9 mouse cellular contexts compared by ENCODE assay signal in genomic region chr6:129517752-129518408, GRCm38 (mm10). TPM values are rescaled to one million over a fixed set of nuclear protein-coding genes. Genes with fewer than 3 reads are reported as not detected.
DNase-seq lines count a peak whose midpoint lies in the region; ATAC-seq lines count a peak whose summit lies in the region.
"Had no signal": no experiment of that assay in that cellular context is flagged by ENCODE, and none has a peak within 500 bp of the region (broad histone marks: within the 10 kb centered on the region; RNA-seq: fewer than 3 reads in every experiment).

No protein-coding gene starts in this region.

- H3K9ac ChIP-seq in forebrain, embryonic 11.5 days (ENCODE audit: low read length), result no peak overlapping the region
- H3K9ac ChIP-seq in hindbrain, embryonic 14.5 days, result no peak overlapping the region
- no peak overlapping the region for H3K9ac ChIP-seq in liver, embryonic 13.5 days
- no peak overlapping the region for H3K9ac ChIP-seq in neural tube, embryonic 15.5 days (replicated peaks)

- no peak overlapping the region for H3K27ac ChIP-seq in forebrain, embryonic 11.5 days (ENCODE audit: low read depth, low read length)
- H3K27ac ChIP-seq in forebrain, embryonic 10.5 days, result no peak overlapping the region
- no peak overlapping the region for H3K27ac ChIP-seq in hindbrain, embryonic 14.5 days
- H3K27ac ChIP-seq in liver, embryonic 13.5 days, result no peak overlapping the region
- H3K27ac ChIP-seq in neural tube, embryonic 15.5 days (replicated peaks), result no peak overlapping the region

- no peaks in the 10 kb centered on the region for H3K27me3 ChIP-seq in forebrain, embryonic 11.5 days (ENCODE audit: control insufficient read depth, insufficient read depth, low read length)
- H3K27me3 ChIP-seq in forebrain, embryonic 10.5 days (ENCODE audit: poor library complexity, severe bottlenecking), result no peaks in the 10 kb centered on the region
- H3K27me3 ChIP-seq in hindbrain, embryonic 14.5 days (ENCODE audit: control insufficient read depth, insufficient read depth, low read length), result no peaks in the 10 kb centered on the region
- H3K27me3 ChIP-seq in liver, embryonic 13.5 days, result no peaks in the 10 kb centered on the region
- no peaks in the 10 kb centered on the region for H3K27me3 ChIP-seq in neural tube, embryonic 15.5 days (replicated peaks)

- no peak overlapping the region for H3K4me2 ChIP-seq in forebrain, embryonic 11.5 days (ENCODE audit: low read depth, low read length, severe bottlenecking)
- H3K4me2 ChIP-seq in hindbrain, embryonic 14.5 days (replicated peaks), result no peak overlapping the region
- H3K4me2 ChIP-seq in liver, embryonic 13.5 days, result no peak overlapping the region
- H3K4me2 ChIP-seq in neural tube, embryonic 15.5 days, result no peak overlapping the region

- H3K4me1 ChIP-seq in forebrain, embryonic 11.5 days (replicated peaks; ENCODE audit: control insufficient read depth, insufficient read depth, low read length), result no peaks in the 10 kb centered on the region
- H3K4me1 ChIP-seq in forebrain, embryonic 10.5 days, result peaks cover 7% of the 10 kb centered on the region
- no peaks in the 10 kb centered on the region for H3K4me1 ChIP-seq in hindbrain, embryonic 14.5 days (replicated peaks; ENCODE audit: control insufficient read depth, insufficient read depth, low read length)
- no peaks in the 10 kb centered on the region; the same call in 1 of the 2 replicates for H3K4me1 ChIP-seq in liver, embryonic 13.5 days (replicated peaks)
- H3K4me1 ChIP-seq in neural tube, embryonic 15.5 days, result no peaks in the 10 kb centered on the region

- no peak overlapping the region for H3K4me3 ChIP-seq in forebrain, embryonic 11.5 days (ENCODE audit: low read depth, low read length)
- H3K4me3 ChIP-seq in forebrain, embryonic 10.5 days, result no peak overlapping the region
- no peak overlapping the region for H3K4me3 ChIP-seq in hindbrain, embryonic 14.5 days (replicated peaks; ENCODE audit: low read length)
- H3K4me3 ChIP-seq in liver, embryonic 13.5 days (replicated peaks), result no peak overlapping the region
- H3K4me3 ChIP-seq in neural tube, embryonic 15.5 days (replicated peaks), result no peak overlapping the region

- WGBS in forebrain, embryonic 11.5 days, result 50% methylated on average over 2 of the region's 2 CpGs
- WGBS in forebrain, embryonic 10.5 days, result 45% methylated on average over 2 of the region's 2 CpGs
- 48% methylated on average over 2 of the region's 2 CpGs for WGBS in hindbrain, embryonic 14.5 days
- WGBS in liver, embryonic 13.5 days (ENCODE audit: insufficient replicate concordance), result 35% methylated on average over 2 of the region's 2 CpGs
- WGBS in neural tube, embryonic 15.5 days, result 50% methylated on average over 2 of the region's 2 CpGs

- no peak for DNase-seq in forebrain, embryonic 11.5 days (ENCODE audit: low spot score)
- no peak for DNase-seq in forebrain, embryonic 10.5 days (ENCODE audit: extremely low spot score, low spot score)
- peak; percentile 19 for DNase-seq in 3134 (ENCODE audit: extremely low read depth, insufficient read length, low spot score)
- DNase-seq in brain, adult 2 months (ENCODE audit: low read depth, low spot score), result peak; percentile 68
- peak; percentile 75 for DNase-seq in hindbrain, embryonic 14.5 days (ENCODE audit: low spot score)
- no peak for DNase-seq in liver, embryonic 13.5 days
- DNase-seq in adrenal gland, adult 2 months, result no peak

- ATAC-seq in forebrain, embryonic 11.5 days (replicated peaks; ENCODE audit: low FRiP score), result peak; percentile 77
- peak; percentile 81 for ATAC-seq in hindbrain, embryonic 14.5 days (ENCODE audit: low FRiP score)
- ATAC-seq in liver, embryonic 13.5 days (ENCODE audit: low read depth), result peak; percentile 65; the same call in 1 of the 2 replicates
- peak; percentile 90; the same call in 1 of the 2 replicates for ATAC-seq in neural tube, embryonic 15.5 days (ENCODE audit: low FRiP score)

- no peaks in the 10 kb centered on the region for H3K9me3 ChIP-seq in forebrain, embryonic 11.5 days (ENCODE audit: control insufficient read depth, low read length)
- no peaks in the 10 kb centered on the region for H3K9me3 ChIP-seq in forebrain, embryonic 10.5 days
- no peaks in the 10 kb centered on the region for H3K9me3 ChIP-seq in hindbrain, embryonic 14.5 days (ENCODE audit: control insufficient read depth, low read length)
- no peaks in the 10 kb centered on the region for H3K9me3 ChIP-seq in liver, embryonic 13.5 days (replicated peaks)
- H3K9me3 ChIP-seq in neural tube, embryonic 15.5 days (replicated peaks), result no peaks in the 10 kb centered on the region

- no peaks in the 10 kb centered on the region for H3K36me3 ChIP-seq in forebrain, embryonic 11.5 days (ENCODE audit: control insufficient read depth, insufficient read depth, low read length)
- H3K36me3 ChIP-seq in forebrain, embryonic 10.5 days (replicated peaks), result no peaks in the 10 kb centered on the region
- H3K36me3 ChIP-seq in hindbrain, embryonic 14.5 days (replicated peaks; ENCODE audit: control insufficient read depth, insufficient read depth), result no peaks in the 10 kb centered on the region
- no peaks in the 10 kb centered on the region for H3K36me3 ChIP-seq in liver, embryonic 13.5 days
- no peaks in the 10 kb centered on the region for H3K36me3 ChIP-seq in neural tube, embryonic 15.5 days

RNA-seq across cellular contexts. Expression of gene Tmem52b, which starts 5.5 kb away (rescaled TPM):
- not detected in 2 replicates for polyA plus RNA-seq in forebrain, embryonic 11.5 days (2014; fragmentation: Nextera tagmentation; extraction: Ambion mirVana)
- polyA plus RNA-seq in forebrain, embryonic 10.5 days (2016; fragmentation: Nextera tagmentation; extraction: Ambion mirVana), result not detected in 2 replicates
- 0.24 TPM in 1 of 2 replicates, not detected in the other for polyA plus RNA-seq in hindbrain, embryonic 14.5 days (2014; fragmentation: Nextera tagmentation; extraction: Ambion mirVana)
- not detected in 2 replicates for polyA plus RNA-seq in liver, embryonic 13.5 days (2015; fragmentation: Nextera tagmentation; extraction: Ambion mirVana)
- 0.10 TPM in 1 of 2 replicates, not detected in the other for polyA plus RNA-seq in neural tube, embryonic 15.5 days (2015; fragmentation: Nextera tagmentation; extraction: Ambion mirVana)
- not detected for total RNA-seq in adrenal gland, adult 2 months (2021)
- not detected in 2 replicates for polyA plus RNA-seq in adrenal gland, adult 2 months (2012; rRNA removed)
- total RNA-seq: heart, postnatal 36 days had no signal

RNA-seq across cellular contexts. Expression of gene Olr1, which starts 10.9 kb away (rescaled TPM):
- not detected in 2 replicates for polyA plus RNA-seq in forebrain, embryonic 11.5 days (2014; fragmentation: Nextera tagmentation; extraction: Ambion mirVana)
- polyA plus RNA-seq in forebrain, embryonic 10.5 days (2016; fragmentation: Nextera tagmentation; extraction: Ambion mirVana), result 0.06 TPM in 1 of 2 replicates, not detected in the other
- not detected in 2 replicates for polyA plus RNA-seq in hindbrain, embryonic 14.5 days (2014; fragmentation: Nextera tagmentation; extraction: Ambion mirVana)
- 0.65 and 0.95 TPM in 2 replicates for polyA plus RNA-seq in liver, embryonic 13.5 days (2015; fragmentation: Nextera tagmentation; extraction: Ambion mirVana)
- 0.04 TPM in 1 of 2 replicates, not detected in the other for polyA plus RNA-seq in neural tube, embryonic 15.5 days (2015; fragmentation: Nextera tagmentation; extraction: Ambion mirVana)
- under 1 TPM; 0.07 to 0.26 TPM for total RNA-seq in adrenal gland, adult 2 months (2021)
- not detected in 2 replicates for polyA plus RNA-seq in adrenal gland, adult 2 months (2012; rRNA removed)

RNA-seq across cellular contexts. Expression of gene Gabarapl1, which starts 15.1 kb away (rescaled TPM):
- 21.5 and 22.4 TPM in 2 replicates for polyA plus RNA-seq in forebrain, embryonic 11.5 days (2014; fragmentation: Nextera tagmentation; extraction: Ambion mirVana)
- 40.4 and 43.5 TPM in 2 replicates for polyA plus RNA-seq in forebrain, embryonic 10.5 days (2016; fragmentation: Nextera tagmentation; extraction: Ambion mirVana)
- polyA plus RNA-seq in hindbrain, embryonic 14.5 days (2014; fragmentation: Nextera tagmentation; extraction: Ambion mirVana), result 74.7 and 80.9 TPM in 2 replicates
- polyA plus RNA-seq in liver, embryonic 13.5 days (2015; fragmentation: Nextera tagmentation; extraction: Ambion mirVana), result 35.4 and 38.3 TPM in 2 replicates
- polyA plus RNA-seq in neural tube, embryonic 15.5 days (2015; fragmentation: Nextera tagmentation; extraction: Ambion mirVana), result 189 and 223 TPM in 2 replicates
- 100 to 1,000 TPM; 258 to 360 TPM for total RNA-seq in adrenal gland, adult 2 months (2021)
- polyA plus RNA-seq in adrenal gland, adult 2 months (2012; rRNA removed), result 86.4 and 101 TPM in 2 replicates

RNA-seq across cellular contexts. Expression of gene Klre1, which starts 59.8 kb away (rescaled TPM):
- not detected in 2 replicates for polyA plus RNA-seq in forebrain, embryonic 11.5 days (2014; fragmentation: Nextera tagmentation; extraction: Ambion mirVana)
- polyA plus RNA-seq in forebrain, embryonic 10.5 days (2016; fragmentation: Nextera tagmentation; extraction: Ambion mirVana), result not detected in 2 replicates
- polyA plus RNA-seq in hindbrain, embryonic 14.5 days (2014; fragmentation: Nextera tagmentation; extraction: Ambion mirVana), result not detected in 2 replicates
- polyA plus RNA-seq in liver, embryonic 13.5 days (2015; fragmentation: Nextera tagmentation; extraction: Ambion mirVana), result not detected in 2 replicates
- polyA plus RNA-seq in neural tube, embryonic 15.5 days (2015; fragmentation: Nextera tagmentation; extraction: Ambion mirVana), result 0.10 TPM in 1 of 2 replicates, not detected in the other
- total RNA-seq in adrenal gland, adult 2 months (2021), result under 1 TPM; 0.24 to 0.26 TPM
- 0.07 TPM in 1 of 2 replicates, not detected in the other for polyA plus RNA-seq in adrenal gland, adult 2 months (2012; rRNA removed)
- total RNA-seq: heart, postnatal 36 days had no signal

Comparison
In these comparisons a context has a peak if more than half of its experiments do, and no peak if none do; other contexts are left out.
1. DNase-seq: peak in 3134 (single experiment), brain, adult 2 months (single experiment) and hindbrain, embryonic 14.5 days (single experiment); none in forebrain, embryonic 11.5 days (single experiment), forebrain, embryonic 10.5 days (single experiment), liver, embryonic 13.5 days (single experiment) and adrenal gland, adult 2 months (single experiment).
2. Peak in every context shown above with its lines, with median percentiles within 50 percentile points of each other: ATAC-seq.